Mouse (Mus musculus): ENCODE results near the gene Atg7. TPM values are rescaled to one million over a fixed set of nuclear protein-coding genes. Genes with fewer than 3 reads are reported as not detected.

Gene Atg7
- total and polyA plus RNA-seq, 2 experiments from 2014 or later = 18.9 to 19.1 TPM

DNA sequence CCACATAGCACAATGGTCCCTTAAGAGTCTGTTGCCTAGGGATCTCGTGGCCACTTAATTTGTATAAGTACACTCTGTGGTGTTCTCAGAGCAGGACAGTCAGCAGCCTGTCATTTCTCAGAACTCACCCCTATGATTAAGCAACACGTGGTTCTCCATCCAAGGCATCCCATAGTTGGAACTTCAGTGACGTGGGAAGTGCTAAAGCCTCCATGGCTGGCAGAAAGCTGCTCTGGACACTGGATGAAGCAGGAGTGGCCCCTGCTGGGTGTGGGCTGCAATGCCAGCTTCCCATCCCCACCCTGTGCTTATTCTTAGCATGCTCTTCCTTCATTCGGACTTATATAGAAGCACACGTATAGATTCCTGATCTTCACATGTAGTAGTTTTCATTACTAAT lies 55.7 kb downstream of the Atg7 start:
- Histone ChIP-seq H3K4me1 (ENCODE audit: insufficient read depth) (no peaks in the 10 kb centered on the region), H3K4me2 (ENCODE audit: low read depth) (no peak overlapping the region), H3K9me3 (ENCODE audit: low read length) (no peaks in the 10 kb centered on the region), H3K9ac (no peak overlapping the region), H3K36me3 (ENCODE audit: insufficient read depth) (peaks cover 8% of the 10 kb centered on the region), H3K27ac (ENCODE audit: low read depth, low read length) (no peak overlapping the region), H3K27me3 (ENCODE audit: insufficient read depth, low read length) (no peaks in the 10 kb centered on the region), H3K4me3 (ENCODE audit: low read depth, low read length) (no peak overlapping the region)
- peak; percentile 50; the same call in 1 of the 2 replicates for TF ChIP-seq CTCF (IDR thresholded peaks at IDR 0.05; ENCODE audit: low read depth)
- ATAC-seq = peak; percentile 44; the same call in 1 of the 2 replicates
- 62% methylated on average over 5 of the region's 5 CpGs for WGBS
- no peak for DNase-seq

DNA sequence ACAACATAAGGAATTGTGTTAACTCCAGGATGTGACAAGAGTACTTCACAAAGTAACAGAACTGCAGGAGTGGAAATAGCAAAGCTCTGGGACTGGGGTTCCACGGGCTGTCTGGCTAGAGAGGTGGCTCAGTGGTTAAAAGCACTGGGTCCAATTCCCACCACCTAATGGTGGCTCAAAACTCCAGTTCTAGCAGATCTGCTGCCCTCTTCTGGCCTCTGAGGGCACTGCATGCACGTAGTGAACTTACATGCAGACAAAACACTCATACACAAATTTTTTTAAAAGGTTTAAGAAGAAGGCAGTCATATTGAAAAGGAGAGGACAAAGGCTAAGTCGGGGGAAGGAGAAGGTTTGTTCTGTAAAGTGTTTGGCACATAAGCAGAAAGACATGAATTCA lies 57.8 kb downstream of the Atg7 start:
- H3K9me3 ChIP-seq (ENCODE audit: low read length) = no peaks in the 10 kb centered on the region
- no peak overlapping the region for H3K27ac ChIP-seq (ENCODE audit: low read depth, low read length)
- TF ChIP-seq CTCF (IDR thresholded peaks at IDR 0.05; ENCODE audit: low read depth) = peak; percentile 52
- no peak overlapping the region for H3K4me2 ChIP-seq (ENCODE audit: low read depth)
- ATAC-seq = no peak
- H3K27me3 ChIP-seq (ENCODE audit: insufficient read depth, low read length) = no peaks in the 10 kb centered on the region
- H3K36me3 ChIP-seq (ENCODE audit: insufficient read depth) = peaks cover 17% of the 10 kb centered on the region
- 77% methylated on average over 3 of the region's 3 CpGs for WGBS
- H3K4me1 ChIP-seq (ENCODE audit: insufficient read depth) = no peaks in the 10 kb centered on the region
- H3K4me3 ChIP-seq (ENCODE audit: low read depth, low read length) = no peak overlapping the region
- no peak overlapping the region for H3K9ac ChIP-seq
- DNase-seq = no peak

DNA sequence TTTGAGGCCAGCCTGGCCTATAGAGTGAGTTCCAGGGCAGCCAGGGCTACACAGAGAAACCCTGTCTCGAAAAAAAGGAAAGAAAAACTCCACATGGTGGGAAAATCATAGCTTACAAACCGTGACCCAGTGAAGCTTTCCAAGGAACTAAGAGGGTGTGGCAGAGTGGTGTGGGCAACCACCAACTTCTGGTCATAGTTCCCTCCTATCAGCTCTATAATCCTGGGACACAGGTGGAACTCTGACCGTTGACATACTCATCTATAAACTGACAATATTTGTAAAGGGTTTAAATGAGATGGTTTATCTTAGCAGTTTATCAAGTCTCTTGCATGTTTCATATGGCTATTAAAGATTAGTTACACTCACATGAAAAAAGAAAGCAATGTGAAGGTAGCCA lies 64.1 kb downstream of the Atg7 start:
- 90% methylated on average over 3 of the region's 3 CpGs for WGBS
- ATAC-seq (no peak), DNase-seq (no peak)

DNA sequence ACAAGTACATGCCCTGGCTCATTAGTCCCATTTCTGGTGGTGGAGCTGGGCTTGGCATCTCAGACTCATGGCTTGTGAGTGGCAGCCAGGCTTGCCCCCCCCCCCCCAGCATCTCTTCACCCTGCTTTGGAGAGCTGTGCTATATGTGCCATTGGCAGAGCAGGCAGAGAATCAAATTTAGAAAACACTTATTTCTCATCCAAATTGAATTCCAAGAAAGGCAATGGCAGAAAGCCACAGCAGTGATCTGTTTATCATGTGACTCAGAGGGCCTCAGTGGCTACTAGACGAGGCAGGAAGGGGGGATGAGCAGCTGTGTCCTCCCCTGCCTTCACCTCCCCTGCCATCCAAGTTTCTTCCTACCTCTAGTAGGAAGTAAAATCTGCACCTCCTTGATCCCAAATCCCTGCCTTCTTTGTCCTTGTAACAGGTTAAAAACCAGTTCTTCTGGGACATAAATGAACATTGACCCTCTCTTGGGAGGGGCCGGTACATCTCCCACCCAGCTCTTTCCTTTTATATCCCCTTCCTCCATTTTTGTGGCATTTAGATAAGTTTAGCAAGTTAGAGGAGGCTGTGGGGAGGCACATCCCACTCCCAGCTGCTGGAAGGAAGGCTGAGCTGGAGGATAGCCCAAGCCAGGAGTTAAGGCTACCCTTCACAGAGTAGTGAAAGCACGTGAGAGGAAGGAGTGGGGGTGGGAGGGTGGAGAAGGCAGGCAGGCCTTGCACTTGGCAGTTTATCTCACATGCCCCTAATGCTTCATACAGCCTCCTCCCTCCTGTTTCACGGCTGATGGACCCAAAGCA lies 69.5 kb downstream of the Atg7 start:
- DNase-seq (peak; percentile 78), ATAC-seq (peak; percentile 76)
- 54% methylated on average over 4 of the region's 4 CpGs for WGBS
- Histone ChIP-seq H3K4me2 (ENCODE audit: low read depth) (no peak overlapping the region), H3K9ac (no peak overlapping the region), H3K4me3 (ENCODE audit: low read depth, low read length) (no peak overlapping the region), H3K9me3 (ENCODE audit: low read length) (no peaks in the 10 kb centered on the region), H3K4me1 (ENCODE audit: insufficient read depth) (peaks cover 14% of the 10 kb centered on the region), H3K36me3 (ENCODE audit: insufficient read depth) (peaks cover 6% of the 10 kb centered on the region; the same call in 1 of the 2 replicates), H3K27ac (ENCODE audit: low read depth, low read length) (peak overlapping the region; percentile 15; the same call in 1 of the 2 replicates), H3K27me3 (ENCODE audit: insufficient read depth, low read length) (no peaks in the 10 kb centered on the region)
- TF ChIP-seq CTCF (IDR thresholded peaks at IDR 0.05; ENCODE audit: low read depth) = no peak

More for the DNA sequence above, 64.1 kb downstream of the Atg7 start:
- peaks cover 12% of the 10 kb centered on the region; the same call in 1 of the 2 replicates for H3K36me3 ChIP-seq (ENCODE audit: insufficient read depth)
- no peak overlapping the region for H3K9ac ChIP-seq
- no peaks in the 10 kb centered on the region for H3K27me3 ChIP-seq (ENCODE audit: insufficient read depth, low read length)
- no peaks in the 10 kb centered on the region for H3K9me3 ChIP-seq (ENCODE audit: low read length)
- H3K4me1 ChIP-seq (ENCODE audit: insufficient read depth) = 0 out of 2 replicates have a peak, but pooled peaks cover 3% of the 10 kb centered on the region
- H3K4me2 ChIP-seq (ENCODE audit: low read depth) = no peak overlapping the region
- H3K27ac ChIP-seq (ENCODE audit: low read depth, low read length) = no peak overlapping the region
- H3K4me3 ChIP-seq (ENCODE audit: low read depth, low read length) = no peak overlapping the region
- TF ChIP-seq CTCF (IDR thresholded peaks at IDR 0.05; ENCODE audit: low read depth) = no peak

DNA sequence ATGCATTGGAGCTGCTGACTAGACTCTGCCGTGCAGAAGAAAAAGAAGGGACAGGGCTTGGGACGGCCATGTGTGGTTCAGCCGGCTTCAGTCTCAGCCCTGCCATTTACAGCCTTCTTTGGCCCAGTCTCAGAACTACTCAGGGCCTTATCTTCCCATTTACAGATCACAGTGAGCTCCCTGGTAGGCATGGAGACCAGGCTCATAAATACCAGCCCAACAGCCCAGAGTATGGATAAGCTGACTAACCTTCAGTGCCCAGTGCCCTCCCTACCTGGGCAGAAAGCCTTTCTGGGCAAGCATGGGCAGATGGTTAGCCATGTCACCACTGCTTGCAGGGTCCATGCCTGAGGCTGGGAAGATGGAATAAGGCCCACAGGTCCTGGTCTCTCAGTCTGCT lies 70.6 kb downstream of the Atg7 start:
- no peak overlapping the region for H3K9ac ChIP-seq
- H3K4me1 ChIP-seq (ENCODE audit: insufficient read depth) = peaks cover 14% of the 10 kb centered on the region
- peaks cover 6% of the 10 kb centered on the region; the same call in 1 of the 2 replicates for H3K36me3 ChIP-seq (ENCODE audit: insufficient read depth)
- TF ChIP-seq CTCF (IDR thresholded peaks at IDR 0.05; ENCODE audit: low read depth) = no peak
- 0 out of 2 replicates have a peak overlapping the region, but pooled peaks have one; percentile 1 for H3K27ac ChIP-seq (ENCODE audit: low read depth, low read length)
- no peaks in the 10 kb centered on the region for H3K27me3 ChIP-seq (ENCODE audit: insufficient read depth, low read length)
- H3K9me3 ChIP-seq (ENCODE audit: low read length) = no peaks in the 10 kb centered on the region
- no peak overlapping the region for H3K4me2 ChIP-seq (ENCODE audit: low read depth)
- no peak for ATAC-seq
- DNase-seq = no peak
- H3K4me3 ChIP-seq (ENCODE audit: low read depth, low read length) = no peak overlapping the region
- WGBS = 74% methylated on average over 3 of the region's 3 CpGs

DNA sequence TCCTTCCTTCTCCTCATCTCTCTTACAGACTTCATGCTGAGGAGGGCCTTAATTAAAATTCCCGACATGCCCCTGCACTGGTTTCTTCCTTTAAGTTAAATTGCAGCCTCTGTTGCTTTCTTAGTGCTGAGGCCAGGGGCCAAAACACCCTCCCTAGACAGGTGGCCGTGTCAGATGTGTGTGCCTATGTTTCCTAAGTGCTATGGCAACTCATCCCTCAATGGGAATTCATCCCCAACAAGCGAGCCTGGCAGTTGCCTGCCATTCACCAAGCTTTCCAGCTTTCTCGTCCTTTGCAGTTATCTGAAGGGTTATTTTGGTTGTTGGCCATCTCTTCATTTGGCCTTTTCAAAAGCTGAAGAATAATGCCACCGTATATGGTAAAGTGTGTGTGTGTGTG lies 71.8 kb downstream of the Atg7 start:
- H3K4me1 ChIP-seq (ENCODE audit: insufficient read depth) = peaks cover 14% of the 10 kb centered on the region
- H3K27ac ChIP-seq (ENCODE audit: low read depth, low read length) = peak overlapping the region; percentile 36; the same call in 1 of the 2 replicates
- peak; percentile 47; the same call in 1 of the 2 replicates for ATAC-seq
- H3K36me3 ChIP-seq (ENCODE audit: insufficient read depth) = 0 out of 2 replicates have a peak, but pooled peaks cover 6% of the 10 kb centered on the region
- WGBS = 8% methylated on average over 5 of the region's 5 CpGs
- H3K9me3 ChIP-seq (ENCODE audit: low read length) = no peaks in the 10 kb centered on the region
- peak; percentile 59 for DNase-seq
- H3K27me3 ChIP-seq (ENCODE audit: insufficient read depth, low read length) = no peaks in the 10 kb centered on the region
- no peak overlapping the region for H3K4me3 ChIP-seq (ENCODE audit: low read depth, low read length)
- no peak overlapping the region for H3K4me2 ChIP-seq (ENCODE audit: low read depth)
- no peak for TF ChIP-seq CTCF (IDR thresholded peaks at IDR 0.05; ENCODE audit: low read depth)
- H3K9ac ChIP-seq = no peak overlapping the region

Data from forebrain, postnatal 0 days (tissue).